Mouse (Mus musculus): Measurements from ENCODE around the gene Nbeal2. TPM values are rescaled to one million over a fixed set of nuclear protein-coding genes. Genes with fewer than 3 reads are reported as not detected.

Gene Nbeal2
- total and polyA plus RNA-seq, 3 experiments, result 3.2 to 19.7 (median 8.4) TPM

- H3K4me1 ChIP-seq (ENCODE audit: control insufficient read depth in 1 of 2, insufficient read depth in 2 of 2), result peaks cover 25 to 66% of the 10 kb centered on the region in 2 experiments
- no peak for DNase-seq (ENCODE audit: extremely low read depth)
- in situ Hi-C loops (cut with MboI; ENCODE audit: low pct_ligation_motif_present, low pct_unique_long_range_greater_than_20kb, low sequenced_read_pairs), result loop anchor here (5.0 kb wide), 1 partner anchor 69 kb away; no protein-coding TSS in a partner anchor
- H3K9me3 ChIP-seq (replicated peaks; ENCODE audit: low read length), result no peaks in the 10 kb centered on the region
- H3K79me2 ChIP-seq (replicated peaks; ENCODE audit: control insufficient read depth, extremely low read depth, insufficient read depth, poor library complexity, severe bottlenecking), result no peaks in the 10 kb centered on the region
- H3K4me2 ChIP-seq (ENCODE audit: insufficient read depth, low read depth, poor library complexity, severe bottlenecking), result no peak overlapping the region
- TF ChIP-seq ZC3H11A (IDR thresholded peaks at IDR 0.05; ENCODE audit: low read depth, low read length) (no peak), MAX (IDR thresholded peaks at IDR 0.05; ENCODE audit: low read length) (no peak), E2F4 (IDR thresholded peaks at IDR 0.05; ENCODE audit: insufficient replicate concordance, low read depth, low read length) (no peak), IRF4 (IDR thresholded peaks at IDR 0.05; ENCODE audit: low read depth, low read length) (no peak), SIN3A (IDR thresholded peaks at IDR 0.05; ENCODE audit: low read length) (no peak), JUN (IDR thresholded peaks at IDR 0.05; ENCODE audit: insufficient read depth, low read depth, low read length) (no peak), GABPA (IDR thresholded peaks at IDR 0.05; ENCODE audit: insufficient replicate concordance, low read depth, low read length) (no peak), JUND (conservative IDR thresholded peaks at IDR 0.05; ENCODE audit: low read depth, low read length) (no peak), ETS1 (conservative IDR thresholded peaks at IDR 0.05; ENCODE audit: low read depth, low read length) (no peak), USF2 (conservative IDR thresholded peaks at IDR 0.05; ENCODE audit: low read depth, low read length) (no peak)
- dilution Hi-C loops (cut with MboI; ENCODE audit: extremely low pct_ligation_motif_present, extremely low pct_unique_long_range_greater_than_20kb, low sequenced_read_pairs), result no loop called here
- no peak overlapping the region for H3K27ac ChIP-seq (ENCODE audit: insufficient read depth, low read depth)
- H3K27me3 ChIP-seq (replicated peaks), result no peaks in the 10 kb centered on the region
- no peak overlapping the region for H3K4me3 ChIP-seq (replicated peaks in 1 of 3; ENCODE audit: low read depth in 2 of 3, low read length in 2 of 3, poor library complexity in 1 of 3)
- H3K9ac ChIP-seq (ENCODE audit: insufficient read depth, low read depth), result no peak overlapping the region
- H3K36me3 ChIP-seq (replicated peaks in 1 of 2; ENCODE audit: control insufficient read depth in 1 of 2, insufficient read depth in 1 of 2, low read length in 1 of 2), result peaks cover 27 to 68% of the 10 kb centered on the region in 2 experiments
These were observed 11.0 kb downstream of the Nbeal2 start for GRCm38 (mm10) chr9:110642812-110643524.

- peaks cover 46 to 84% of the 10 kb centered on the region in 2 experiments for H3K36me3 ChIP-seq (replicated peaks in 1 of 2; ENCODE audit: control insufficient read depth in 1 of 2, insufficient read depth in 1 of 2, low read length in 1 of 2)
- DNase-seq (ENCODE audit: extremely low read depth), result no peak
- no peak overlapping the region for H3K27ac ChIP-seq (ENCODE audit: insufficient read depth, low read depth)
- no peak overlapping the region for H3K9ac ChIP-seq (ENCODE audit: insufficient read depth, low read depth)
- H3K9me3 ChIP-seq (replicated peaks; ENCODE audit: low read length), result no peaks in the 10 kb centered on the region
- no peak overlapping the region for H3K4me2 ChIP-seq (ENCODE audit: insufficient read depth, low read depth, poor library complexity, severe bottlenecking)
- in situ Hi-C loops (cut with MboI; ENCODE audit: low pct_ligation_motif_present, low pct_unique_long_range_greater_than_20kb, low sequenced_read_pairs) (loop anchor here (5.0 kb wide), 1 partner anchor 71 kb away; no protein-coding TSS in a partner anchor), dilution Hi-C loops (cut with MboI; ENCODE audit: extremely low pct_ligation_motif_present, extremely low pct_unique_long_range_greater_than_20kb, low sequenced_read_pairs) (no loop called here)
- no peaks in the 10 kb centered on the region for H3K79me2 ChIP-seq (replicated peaks; ENCODE audit: control insufficient read depth, extremely low read depth, insufficient read depth, poor library complexity, severe bottlenecking)
- no peak overlapping the region for H3K4me3 ChIP-seq (replicated peaks in 1 of 3; ENCODE audit: low read depth in 2 of 3, low read length in 2 of 3, poor library complexity in 1 of 3)
- H3K4me1 ChIP-seq (ENCODE audit: control insufficient read depth in 1 of 2, insufficient read depth in 2 of 2), result peaks cover 25 to 52% of the 10 kb centered on the region in 2 experiments
- H3K27me3 ChIP-seq (replicated peaks), result no peaks in the 10 kb centered on the region
- TF ChIP-seq POLR2AphosphoS2 (IDR thresholded peaks at IDR 0.05; ENCODE audit: low read depth, low read length) (no peak), RCOR1 (conservative IDR thresholded peaks at IDR 0.05; ENCODE audit: low read depth, low read length) (no peak), ELF1 (IDR thresholded peaks at IDR 0.05; ENCODE audit: low read depth, low read length) (no peak), KAT2A (IDR thresholded peaks at IDR 0.05; ENCODE audit: insufficient replicate concordance, low read length) (no peak), IRF4 (IDR thresholded peaks at IDR 0.05; ENCODE audit: low read depth, low read length) (no peak), USF2 (conservative IDR thresholded peaks at IDR 0.05; ENCODE audit: low read depth, low read length) (no peak), MEF2A (IDR thresholded peaks at IDR 0.05; ENCODE audit: borderline replicate concordance, low read depth, low read length) (no peak), SIN3A (IDR thresholded peaks at IDR 0.05; ENCODE audit: low read length) (no peak), HCFC1 (IDR thresholded peaks at IDR 0.05; ENCODE audit: low read depth, low read length) (no peak), CHD2 (IDR thresholded peaks at IDR 0.05; ENCODE audit: low read length) (no peak), SMC3 (IDR thresholded peaks at IDR 0.05; ENCODE audit: low read depth, low read length) (no peak), MXI1 (IDR thresholded peaks at IDR 0.05; ENCODE audit: low read depth, low read length) (no peak), NRF1 (IDR thresholded peaks at IDR 0.05; ENCODE audit: low read depth, low read length) (no peak), BHLHE40 (IDR thresholded peaks at IDR 0.05; ENCODE audit: low read depth, low read length) (no peak), CTCF (conservative IDR thresholded peaks at IDR 0.05 in 1 of 2, IDR thresholded peaks at IDR 0.05 in 1 of 2; ENCODE audit: low read depth in 2 of 2, low read length in 2 of 2) (no peak)
These were observed 13.0 kb downstream of the Nbeal2 start for GRCm38 (mm10) chr9:110641006-110641405.
